Mouse (Mus musculus): ENCODE data around the gene Capsl. TPM values are rescaled to one million over a fixed set of nuclear protein-coding genes. Genes with fewer than 3 reads are reported as not detected.

Capsl gene
- polyA plus RNA-seq (2017; shearing (Covaris generic)), result 5.0 TPM

DNA sequence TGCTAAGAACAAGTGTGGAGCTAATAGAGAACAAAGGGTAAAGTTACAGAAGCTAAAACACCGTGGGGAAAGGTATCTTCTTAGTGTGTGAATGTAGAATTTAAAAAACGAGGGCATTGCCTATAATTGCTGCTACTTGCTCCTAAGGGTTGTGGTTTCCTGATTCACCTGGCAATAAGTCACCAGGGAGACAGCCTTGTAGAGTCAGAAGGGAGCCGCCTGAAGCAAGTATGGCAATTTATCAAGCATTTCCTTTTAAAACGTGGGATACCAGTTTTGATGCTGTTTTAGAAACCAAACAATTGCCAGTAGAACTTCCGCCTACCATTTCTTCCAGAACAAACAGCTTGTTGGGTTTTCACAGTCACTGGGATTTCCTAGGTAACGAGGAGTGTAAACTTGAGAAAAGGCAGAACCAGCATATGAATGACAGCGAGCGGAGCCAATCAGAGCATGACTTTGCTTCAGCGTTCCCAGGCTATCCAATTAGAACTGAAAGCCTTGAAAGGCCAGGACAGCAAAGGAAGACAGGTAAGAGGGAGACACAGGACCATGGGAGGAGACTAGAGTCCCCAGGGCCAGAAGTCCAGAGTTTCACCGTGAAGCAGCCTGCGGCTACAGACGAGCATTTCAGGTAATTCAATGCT is at the start of gene Capsl:
Capsl (plus strand) TSS at position 495 of the 647 bp plus-strand sequence.

Other genes starting within 250 kb of the Capsl start
- gene Ugt3a1, start 159.1 kb upstream of the Capsl start, polyA plus RNA-seq (2017; shearing (Covaris generic)), result not detected
- gene Ugt3a2, start 100.5 kb upstream of the Capsl start, polyA plus RNA-seq (2017; shearing (Covaris generic)), result not detected
- gene Il7r, start 94.1 kb downstream of the Capsl start, polyA plus RNA-seq (2017; shearing (Covaris generic)), result 247 TPM